Mouse (Mus musculus): ENCODE measurements around the gene Trnt1.

GRCm38 (mm10) chr6:106738229-106738628, 30.7 kb upstream of the Trnt1 start:
- TF ChIP-seq POLR2A (IDR thresholded peaks at IDR 0.05; ENCODE audit: control insufficient read depth, low read depth, low read length) (no peak), CTCF (IDR thresholded peaks at IDR 0.05; ENCODE audit: control insufficient read depth, insufficient read depth, insufficient replicate concordance, low read depth, low read length) (no peak)
